In the genomic region with DNA sequence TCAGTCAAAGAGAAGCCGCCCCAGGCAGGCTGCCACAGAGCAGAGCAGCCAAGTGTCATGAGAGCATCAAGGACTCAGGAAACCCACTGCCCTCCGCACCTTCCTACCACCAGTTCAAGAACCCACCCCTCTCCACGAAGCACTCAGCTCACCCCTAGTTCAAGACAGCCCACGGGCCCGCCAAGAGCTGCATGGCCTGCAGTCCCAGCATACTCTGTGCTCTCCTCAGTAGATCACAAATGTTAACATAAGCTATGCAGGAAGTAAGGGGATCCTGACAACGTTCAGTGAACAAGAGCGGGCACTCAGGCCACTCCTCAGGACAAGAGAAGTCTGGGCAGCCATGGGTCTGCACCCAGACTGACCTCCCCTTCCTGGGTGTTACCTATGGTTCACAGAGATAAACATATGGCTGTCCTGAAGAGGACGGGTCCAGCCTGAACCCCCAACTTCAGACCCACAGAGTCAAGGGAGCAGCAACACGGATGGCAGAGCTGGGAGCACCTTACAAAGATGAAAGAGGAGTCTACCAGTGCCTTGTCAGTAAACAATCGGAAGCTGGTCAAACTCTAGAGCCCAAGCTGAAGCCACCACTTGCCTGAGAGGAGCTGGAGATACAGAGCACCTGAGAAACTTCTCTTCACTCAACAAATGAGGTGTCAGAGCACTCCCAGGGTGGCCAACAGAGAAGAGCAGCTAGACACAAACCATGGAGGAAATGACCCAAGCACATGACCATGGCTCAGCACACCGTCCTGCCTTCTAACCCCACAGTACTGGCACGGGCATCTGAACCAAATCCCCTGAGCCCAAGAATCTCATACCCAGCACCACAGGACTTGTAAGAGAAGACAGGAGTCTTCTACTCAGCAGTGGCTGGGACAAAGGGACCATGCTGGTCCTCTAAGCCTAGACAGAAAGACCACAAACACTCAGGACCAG, we compare ENCODE assay signal across 8 mouse cellular contexts. TPM values are rescaled to one million over a fixed set of nuclear protein-coding genes. Genes with fewer than 3 reads are reported as not detected.
DNase-seq lines count a peak whose midpoint lies in the region; ATAC-seq and TF ChIP-seq lines count a peak whose summit lies in the region.

No protein-coding gene starts in this region.

- H3K36me3 ChIP-seq in liver, adult 2 months (ENCODE audit: control insufficient read depth, insufficient read depth, low read length): no peaks in the 10 kb centered on the region
- no peaks in the 10 kb centered on the region for H3K36me3 ChIP-seq in embryonic facial prominence, embryonic 12.5 days
- H3K36me3 ChIP-seq in intestine, embryonic 15.5 days: no peaks in the 10 kb centered on the region
- H3K36me3 ChIP-seq in neural tube, embryonic 14.5 days (ENCODE audit: control insufficient read depth, insufficient read depth, low read length): no peaks in the 10 kb centered on the region

- H3K4me1 ChIP-seq in liver, adult 2 months (ENCODE audit: control insufficient read depth, insufficient read depth, low read length): peaks cover 63% of the 10 kb centered on the region
- peaks cover 62% of the 10 kb centered on the region for H3K4me1 ChIP-seq in embryonic facial prominence, embryonic 12.5 days
- peaks cover 61% of the 10 kb centered on the region for H3K4me1 ChIP-seq in intestine, embryonic 15.5 days (replicated peaks)
- H3K4me1 ChIP-seq in neural tube, embryonic 14.5 days (ENCODE audit: control insufficient read depth, insufficient read depth, low read length): peaks cover 61% of the 10 kb centered on the region

- 37% methylated on average over 12 of the region's 12 CpGs for WGBS in liver, adult 2 months
- WGBS in embryonic facial prominence, embryonic 12.5 days: 69% methylated on average over 12 of the region's 12 CpGs
- WGBS in intestine, embryonic 15.5 days: 33% methylated on average over 12 of the region's 12 CpGs
- WGBS in neural tube, embryonic 14.5 days: 49% methylated on average over 12 of the region's 12 CpGs

- TF ChIP-seq POLR2A in liver, adult 2 months (IDR thresholded peaks at IDR 0.05; ENCODE audit: extremely low read depth, insufficient read depth, low read length): no peak

- H3K4me3 ChIP-seq in liver, adult 2 months (ENCODE audit: insufficient read depth, low read depth, low read length): no peak overlapping the region
- peak overlapping the region; percentile 66 for H3K4me3 ChIP-seq in embryonic facial prominence, embryonic 12.5 days
- H3K4me3 ChIP-seq in intestine, embryonic 15.5 days (replicated peaks): peak overlapping the region; percentile 80
- H3K4me3 ChIP-seq in neural tube, embryonic 14.5 days (ENCODE audit: low read depth, low read length): peak overlapping the region; percentile 83

- peak overlapping the region; percentile 46 for H3K9ac ChIP-seq in liver, adult 2 months (ENCODE audit: low read depth, low read length)
- H3K9ac ChIP-seq in embryonic facial prominence, embryonic 12.5 days: peak overlapping the region; percentile 99
- peak overlapping the region; percentile 95 for H3K9ac ChIP-seq in intestine, embryonic 15.5 days
- peak overlapping the region; percentile 13 for H3K9ac ChIP-seq in neural tube, embryonic 14.5 days (replicated peaks; ENCODE audit: low read depth, low read length)

- no peaks in the 10 kb centered on the region for H3K9me3 ChIP-seq in embryonic facial prominence, embryonic 12.5 days
- no peaks in the 10 kb centered on the region for H3K9me3 ChIP-seq in intestine, embryonic 15.5 days
- H3K9me3 ChIP-seq in neural tube, embryonic 14.5 days (ENCODE audit: control insufficient read depth, low read length): no peaks in the 10 kb centered on the region

- ATAC-seq in embryonic facial prominence, embryonic 12.5 days (ENCODE audit: insufficient number of reproducible peaks, insufficient read depth, low FRiP score, low TSS enrichment): no peak
- no peak for ATAC-seq in intestine, embryonic 15.5 days
- ATAC-seq in neural tube, embryonic 14.5 days (ENCODE audit: low read depth): no peak

- H3K79me2 ChIP-seq in liver, adult 2 months (ENCODE audit: control insufficient read depth, insufficient read depth, low read length): peaks cover 48% of the 10 kb centered on the region

- H3K27me3 ChIP-seq in liver, adult 2 months (ENCODE audit: control insufficient read depth, insufficient read depth, low read length): no peaks in the 10 kb centered on the region
- H3K27me3 ChIP-seq in embryonic facial prominence, embryonic 12.5 days: no peaks in the 10 kb centered on the region
- H3K27me3 ChIP-seq in intestine, embryonic 15.5 days (replicated peaks): no peaks in the 10 kb centered on the region
- H3K27me3 ChIP-seq in neural tube, embryonic 14.5 days (ENCODE audit: control insufficient read depth, insufficient read depth, low read length): no peaks in the 10 kb centered on the region

- peak overlapping the region; percentile 92 for H3K4me2 ChIP-seq in embryonic facial prominence, embryonic 12.5 days (replicated peaks)
- peak overlapping the region; percentile 91 for H3K4me2 ChIP-seq in intestine, embryonic 15.5 days (replicated peaks)
- H3K4me2 ChIP-seq in neural tube, embryonic 14.5 days (ENCODE audit: low read depth, low read length): peak overlapping the region; percentile 78

- no peak overlapping the region for H3K27ac ChIP-seq in liver, adult 2 months (replicated peaks; ENCODE audit: insufficient read depth, low read depth, low read length)
- 0 out of 2 replicates have a peak overlapping the region, but pooled peaks have one; percentile 0 for H3K27ac ChIP-seq in embryonic facial prominence, embryonic 12.5 days
- H3K27ac ChIP-seq in intestine, embryonic 15.5 days: no peak overlapping the region
- no peak overlapping the region for H3K27ac ChIP-seq in neural tube, embryonic 14.5 days (ENCODE audit: low read depth, low read length)

- TF ChIP-seq CTCF in liver, adult 2 months (IDR thresholded peaks at IDR 0.05; ENCODE audit: low read depth, low read length): no peak

- DNase-seq in liver, adult 2 months (ENCODE audit: extremely low read depth, low read depth, low spot score): no peak
- no peak for DNase-seq in liver
- no peak for DNase-seq in left cerebral cortex, adult 8-10 months (ENCODE audit: low spot score in 2 of 2)
- no peak for DNase-seq in gastrocnemius, adult 18-20 months (ENCODE audit: low spot score)
- DNase-seq in urinary bladder, postnatal 36 days (ENCODE audit: low spot score in 2 of 2): no peak

RNA-seq across cellular contexts. Expression of a gene that starts 2.9 kb away (rescaled TPM):
- 4.2 and 7.5 TPM in 2 replicates for total RNA-seq in liver, adult 2 months (2014; rRNA removed)
- polyA plus RNA-seq in liver, adult 2 months (2012; rRNA removed): 19.3 and 19.5 TPM in 2 replicates
- 16.8 and 17.7 TPM in 2 replicates for polyA plus RNA-seq in embryonic facial prominence, embryonic 12.5 days (2016; fragmentation: Nextera tagmentation; extraction: Ambion mirVana)
- polyA plus RNA-seq in intestine, embryonic 15.5 days (2015; fragmentation: Nextera tagmentation; extraction: Ambion mirVana): 13.3 and 13.8 TPM in 2 replicates
- polyA plus RNA-seq in neural tube, embryonic 14.5 days (2014; fragmentation: Nextera tagmentation; extraction: Ambion mirVana): 16.8 and 17.7 TPM in 2 replicates
- total RNA-seq in left cerebral cortex, adult 8-10 months (2022): 100 to 1,000 TPM; 118 to 126 (median 121) TPM
- 10 to 100 TPM; 28.3 to 31.3 TPM for total RNA-seq in gastrocnemius, adult 18-20 months (2021)

RNA-seq across cellular contexts. Expression of a gene that starts 30.1 kb away (rescaled TPM):
- total RNA-seq in liver, adult 2 months (2014; rRNA removed): 5.4 and 7.4 TPM in 2 replicates
- polyA plus RNA-seq in liver, adult 2 months (2012; rRNA removed): 28.6 and 33.8 TPM in 2 replicates
- polyA plus RNA-seq in embryonic facial prominence, embryonic 12.5 days (2016; fragmentation: Nextera tagmentation; extraction: Ambion mirVana): 85.1 and 87.4 TPM in 2 replicates
- polyA plus RNA-seq in intestine, embryonic 15.5 days (2015; fragmentation: Nextera tagmentation; extraction: Ambion mirVana): 64.1 and 74.9 TPM in 2 replicates
- 70.8 and 71.5 TPM in 2 replicates for polyA plus RNA-seq in neural tube, embryonic 14.5 days (2014; fragmentation: Nextera tagmentation; extraction: Ambion mirVana)
- total RNA-seq in left cerebral cortex, adult 8-10 months (2022): 10 to 100 TPM; 32.7 to 37.6 (median 34.4) TPM
- total RNA-seq in gastrocnemius, adult 18-20 months (2021): 1 to 10 TPM; 5.2 to 6.6 TPM

Comparison
In these comparisons a context has a peak if more than half of its experiments do, and no peak if none do; other contexts are left out.
1. H3K9ac ChIP-seq: peak in every context shown above with its lines; median percentile 99 in embryonic facial prominence, embryonic 12.5 days; 95 in intestine, embryonic 15.5 days; 46 in liver, adult 2 months; 13 in neural tube, embryonic 14.5 days.